Mouse (Mus musculus) neural tube, postnatal 0 days (tissue): ENCODE measurements around the gene Mrc1. TPM values are rescaled to one million over a fixed set of nuclear protein-coding genes. Genes with fewer than 3 reads are reported as not detected.

Source experiments
- microRNA counts: library from miRNA; unstranded; fragments of <30 nt; microRNA quantifications from one replicate; lab custom pipeline; 2015
- microRNA-seq: library from miRNA; unstranded; fragments of <30 nt; microRNA quantifications from one replicate; pipeline ENCODE4, GENCODE M21; 2016
- polyA plus RNA-seq: library from polyadenylated mRNA; unstranded; fragments of >200 nt; fragmentation: Nextera tagmentation; extraction: Ambion mirVana; gene quantifications from 2 replicates; pipeline ENCODE4 v1.2.1, GENCODE M21; 2015

Gene Mrc1
- 4.6 and 5.2 TPM in 2 replicates for polyA plus RNA-seq

DNA sequence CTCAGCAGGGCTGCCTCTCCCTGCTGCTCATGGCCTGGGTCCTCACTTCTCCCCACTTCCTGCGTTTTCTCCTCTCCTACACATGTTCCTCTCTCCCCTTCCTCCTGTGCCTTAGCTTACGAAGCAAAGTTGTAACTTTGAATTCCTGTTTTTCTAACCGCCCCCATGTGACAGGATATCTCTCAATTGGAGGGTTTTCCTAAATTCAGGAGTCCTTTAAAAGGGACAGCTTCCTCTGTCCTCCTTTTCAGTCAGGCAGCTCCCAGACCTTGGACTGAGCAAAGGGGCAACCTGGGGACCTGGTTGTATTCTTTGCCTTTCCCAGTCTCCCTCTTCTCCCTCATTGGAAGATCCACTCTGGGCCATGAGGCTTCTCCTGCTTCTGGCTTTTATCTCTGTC lies at the start of gene Mrc1:
Gene Mrc1, plus strand, starts transcription at position 244 of the 400 bp plus-strand sequence.

MicroRNA genes within 50 kb of the gene (microRNA counts, 519-probe panel; counts per million panel counts)
- 40.5 counts per million for microRNA mmu-miR-511 (lab: Ali Mortazavi, UCI)

Small RNAs within 50 kb of the gene (microRNA-seq; reads per million reads assigned to microRNA genes)
- 6.7 reads per million, percentile 15 among the genes with 10 or more reads in this experiment for gene Mir511

Other genes with a start within 250 kb of the Mrc1 start
- 104 and 112 TPM in 2 replicates for gene Hacd1, start 173.3 kb upstream of the Mrc1 start, polyA plus RNA-seq
- 90.3 and 97.4 TPM in 2 replicates for gene Stam, start 155.3 kb upstream of the Mrc1 start, polyA plus RNA-seq
- 0.06 and 0.26 TPM in 2 replicates for gene Tmem236, start 54.9 kb upstream of the Mrc1 start, polyA plus RNA-seq
- 11.2 and 12.9 TPM in 2 replicates for gene Slc39a12, start 158.9 kb downstream of the Mrc1 start, polyA plus RNA-seq